Mouse (Mus musculus) midbrain, postnatal 0 days (tissue): ENCODE measurements around the gene Tet1. TPM values are rescaled to one million over a fixed set of nuclear protein-coding genes. Genes with fewer than 3 reads are reported as not detected.

Source experiments
- ATAC-seq: fragments of 200-750 bp; cut with Nextera tagmentation; 2 replicates; pipeline ENCODE4 v1.8.0; 2017; ENCODE audit warnings: moderate number of reproducible peaks, mild to moderate bottlenecking, moderate TSS enrichment, moderate library complexity; ENCODE audit not compliant: low FRiP score
- DNase-seq: peaks from one replicate; pipeline ENCODE4 v3.0.0-alpha.2; 2015; ENCODE audit warnings: low spot score
- H3K27ac ChIP-seq: fragments of 300-500 bp; sonication (generic); 2 replicates; pipeline ENCODE4 v1.5.1; 2014; ENCODE audit warnings: low read depth, mild to moderate bottlenecking, low read length, mixed read lengths
- H3K27me3 ChIP-seq: fragments of 300-500 bp; sonication (generic); 2 replicates; pipeline ENCODE4 v1.6.1; 2014; ENCODE audit warnings: low read length, control low read depth, mixed read lengths; ENCODE audit not compliant: insufficient read depth
- H3K36me3 ChIP-seq: fragments of 300-500 bp; sonication (generic); 2 replicates; pipeline ENCODE4 v1.6.1; 2014; ENCODE audit warnings: low read length, control low read depth, mixed read lengths; ENCODE audit not compliant: insufficient read depth
- H3K4me1 ChIP-seq: fragments of 300-500 bp; sonication (generic); 2 replicates; pipeline ENCODE4 v1.6.1; 2014; ENCODE audit warnings: mild to moderate bottlenecking, control low read depth, antibody characterized with exemption, low read length, mixed read lengths; ENCODE audit not compliant: insufficient read depth
- H3K4me2 ChIP-seq: fragments of 300-500 bp; sonication (generic); 2 replicates; pipeline ENCODE4 v1.6.1; 2014; ENCODE audit warnings: low read depth, mild to moderate bottlenecking, low read length, mixed read lengths; ENCODE audit not compliant: poor library complexity, severe bottlenecking
- H3K4me3 ChIP-seq: fragments of 300-500 bp; sonication (generic); 2 replicates; pipeline ENCODE4 v1.5.1; 2014; ENCODE audit warnings: low read depth, mild to moderate bottlenecking, low read length, moderate library complexity
- H3K9ac ChIP-seq: fragments of 300-500 bp; sonication (generic); replicated peaks from 2 replicates; pipeline ENCODE4 v1.6.1; 2014; ENCODE audit warnings: mild to moderate bottlenecking, low read length, moderate library complexity, mixed read lengths; ENCODE audit not compliant: poor library complexity, severe bottlenecking
- H3K9me3 ChIP-seq: fragments of 300-500 bp; sonication (generic); 2 replicates; pipeline ENCODE4 v1.6.1; 2016; ENCODE audit warnings: low read length, control low read depth
- CTCF ChIP-seq: IDR thresholded peaks from 2 replicates; pipeline ENCODE4 v1.5.1; 2016; ENCODE audit warnings: antibody characterized with exemption, mild to moderate bottlenecking
- WGBS: fragments of 180-500 bp; shearing (Covaris S2); extraction: QIAGEN DNeasy Blood & Tissue Kit; methylation state at CpG from one replicate; pipeline ENCODE4 v1.1.7; 2014; 5-methylcytosine and 5-hydroxymethylcytosine counted together
- polyA plus RNA-seq: library from polyadenylated mRNA; unstranded; fragments of >200 nt; fragmentation: Nextera tagmentation; extraction: Ambion mirVana; gene quantifications from 2 replicates; pipeline ENCODE4 v1.2.1, GENCODE M21; 2015
- total RNA-seq: library from RNA; depleted of rRNA; stranded (reverse); fragments of >200 nt; gene quantifications from 2 replicates; pipeline ENCODE4 v1.2.3, GENCODE M21; 2014

Gene Tet1
- total and polyA plus RNA-seq, 2 experiments from 2014 or later: 29.0 to 34.9 TPM

DNA sequence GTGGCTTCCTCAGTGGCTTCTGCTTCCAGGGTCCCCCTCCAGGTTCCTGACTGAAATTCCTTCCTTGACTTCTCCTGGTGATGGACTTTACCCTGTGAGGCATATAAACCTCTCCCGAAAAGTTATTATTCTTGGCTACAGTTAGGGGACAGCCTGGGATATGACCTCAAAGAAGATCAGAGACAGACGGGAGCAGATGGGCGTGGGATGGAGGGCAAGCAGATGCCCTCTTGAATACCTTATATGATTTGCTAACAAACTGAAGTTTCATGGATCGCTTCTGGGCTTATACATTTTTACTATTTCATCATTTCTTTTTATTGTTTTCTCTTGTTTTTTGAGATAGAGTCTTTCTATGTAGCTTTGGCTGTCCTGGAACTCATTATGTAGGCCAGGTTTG, 33.2 kb downstream of the Tet1 start:
- DNase-seq (no peak), ATAC-seq (no peak)
- H3K4me3 ChIP-seq: no peak overlapping the region
- no peaks in the 10 kb centered on the region for H3K36me3 ChIP-seq
- no peaks in the 10 kb centered on the region for H3K9me3 ChIP-seq
- no peak overlapping the region for H3K4me2 ChIP-seq
- H3K4me1 ChIP-seq: no peaks in the 10 kb centered on the region
- no peak overlapping the region for H3K27ac ChIP-seq
- no peak for TF ChIP-seq CTCF
- 88% methylated on average over 4 of the region's 4 CpGs for WGBS
- H3K27me3 ChIP-seq: no peaks in the 10 kb centered on the region
- H3K9ac ChIP-seq: no peak overlapping the region

DNA sequence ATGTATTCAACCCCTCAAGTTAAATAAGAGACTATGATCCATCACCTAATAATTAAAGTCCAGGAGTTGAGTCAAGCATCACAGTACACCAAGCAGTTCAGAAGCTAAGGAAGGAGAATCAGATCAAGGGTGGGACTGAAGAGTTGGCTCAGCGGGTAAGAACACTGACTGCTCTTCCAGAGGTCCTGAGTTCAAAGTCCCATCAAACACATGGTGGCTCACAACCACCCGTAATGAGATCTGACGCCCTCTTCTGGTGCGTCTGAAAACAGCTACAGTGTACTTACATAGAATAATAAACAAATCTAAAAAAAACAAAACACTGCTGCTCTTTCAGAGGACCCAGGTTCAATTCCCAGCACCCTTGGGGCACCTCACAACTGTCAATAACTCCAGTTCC, 34.0 kb downstream of the Tet1 start:
- Histone ChIP-seq H3K9ac (no peak overlapping the region), H3K27me3 (no peaks in the 10 kb centered on the region), H3K4me1 (no peaks in the 10 kb centered on the region), H3K4me2 (no peak overlapping the region), H3K27ac (no peak overlapping the region), H3K36me3 (no peaks in the 10 kb centered on the region), H3K9me3 (no peaks in the 10 kb centered on the region), H3K4me3 (no peak overlapping the region)
- ATAC-seq (no peak), DNase-seq (no peak)
- 81% methylated on average over 4 of the region's 4 CpGs for WGBS
- no peak for TF ChIP-seq CTCF

DNA sequence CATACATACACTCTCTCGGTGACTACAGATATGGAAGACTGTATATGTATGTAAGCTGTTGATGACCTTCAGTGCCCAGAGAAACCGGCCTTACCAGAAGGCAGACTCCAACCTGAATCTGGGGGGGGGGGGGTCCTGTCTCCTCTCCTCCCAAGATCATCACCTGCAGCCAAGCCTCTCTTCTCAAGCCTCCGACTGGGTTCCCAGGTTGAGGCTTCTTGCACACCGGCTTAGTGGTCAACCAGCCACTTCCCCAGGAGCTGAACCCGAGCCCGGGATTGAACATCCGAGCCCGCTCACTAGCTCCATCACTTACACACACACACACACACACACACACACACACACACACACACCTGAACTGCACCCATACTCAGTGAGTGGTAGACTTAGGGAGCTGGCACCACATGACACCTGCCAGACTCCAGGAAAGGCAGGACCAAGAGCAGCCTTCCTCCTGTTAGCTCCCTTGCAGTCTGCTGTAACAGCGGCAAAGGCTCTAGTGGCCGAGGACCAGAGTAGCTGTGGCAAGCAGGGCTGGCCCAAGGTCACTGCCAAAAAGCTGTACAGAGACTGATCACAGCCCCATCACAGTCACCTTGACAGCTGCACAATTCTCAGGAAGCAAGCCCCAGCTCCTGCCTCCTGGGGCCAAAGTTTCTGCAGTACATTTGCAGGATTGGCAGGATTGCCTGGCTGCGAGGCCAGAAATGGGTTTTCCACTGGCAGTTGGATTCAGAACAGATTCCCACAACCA, 42.6 kb downstream of the Tet1 start:
- DNase-seq (peak; percentile 70), ATAC-seq (peak; percentile 57)
- no peaks in the 10 kb centered on the region for H3K36me3 ChIP-seq
- 13% methylated on average over 10 of the region's 11 CpGs for WGBS
- H3K4me2 ChIP-seq: peak overlapping the region; percentile 85
- H3K27me3 ChIP-seq: no peaks in the 10 kb centered on the region
- peak overlapping the region; percentile 57 for H3K4me3 ChIP-seq
- peak overlapping the region; percentile 99 for H3K27ac ChIP-seq
- TF ChIP-seq CTCF: 0 out of 2 replicates have a peak, but pooled peaks have one; percentile 13
- peak overlapping the region; percentile 91 for H3K9ac ChIP-seq
- peaks cover 8% of the 10 kb centered on the region; the same call in 1 of the 2 replicates for H3K4me1 ChIP-seq
- no peaks in the 10 kb centered on the region for H3K9me3 ChIP-seq

DNA sequence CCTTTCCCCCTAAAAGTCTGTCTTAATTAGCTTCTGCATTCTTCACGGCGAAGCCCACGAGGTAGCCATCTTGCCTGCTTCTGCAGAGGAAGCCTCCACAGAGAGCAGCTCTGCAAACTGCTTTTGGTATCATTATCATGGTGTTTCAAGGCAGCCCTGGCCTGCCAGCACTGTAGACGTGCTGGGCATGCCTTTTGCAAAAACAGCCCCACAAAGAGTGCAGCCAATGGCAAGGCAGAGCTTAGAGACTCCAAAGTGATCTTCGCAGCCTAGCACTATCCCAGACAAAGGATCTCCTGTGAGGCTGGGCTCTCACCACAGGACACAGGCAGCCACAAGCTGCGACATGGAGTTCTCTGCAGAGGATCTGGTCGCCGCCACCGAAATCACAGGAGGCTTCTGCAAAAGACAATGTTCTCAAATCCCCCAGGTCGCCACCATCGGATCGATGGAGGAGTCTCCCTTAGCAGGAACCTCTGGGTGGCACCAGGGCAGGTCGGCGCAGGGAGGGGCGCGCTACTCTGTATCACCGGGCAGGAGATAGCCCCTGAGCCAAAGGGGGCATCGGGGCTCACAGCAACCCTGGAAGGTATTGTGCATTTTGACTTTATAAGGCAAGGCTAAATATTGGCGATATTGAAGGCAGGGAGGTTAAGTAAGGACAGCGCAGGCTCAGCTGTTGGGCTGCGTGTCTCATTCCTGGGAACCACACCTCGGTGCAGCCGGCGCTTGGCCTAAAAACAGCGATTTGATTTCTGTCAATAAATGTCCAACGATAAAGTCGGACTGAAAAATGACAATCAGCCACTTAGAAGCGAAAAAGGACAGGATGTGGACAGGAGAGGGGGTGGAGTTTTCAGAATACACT, 43.4 kb downstream of the Tet1 start:
- Histone ChIP-seq H3K27ac (peak overlapping the region; percentile 99), H3K4me3 (peak overlapping the region; percentile 57), H3K4me1 (peaks cover 8% of the 10 kb centered on the region; the same call in 1 of the 2 replicates), H3K9ac (peak overlapping the region; percentile 91), H3K4me2 (peak overlapping the region; percentile 85), H3K27me3 (no peaks in the 10 kb centered on the region), H3K36me3 (no peaks in the 10 kb centered on the region), H3K9me3 (no peaks in the 10 kb centered on the region)
- under 1% methylated on average over 28 of the region's 28 CpGs for WGBS
- TF ChIP-seq CTCF: 0 out of 2 replicates have a peak, but pooled peaks have one; percentile 3
- peak; percentile 95 for ATAC-seq
- DNase-seq: peak; percentile 97

DNA sequence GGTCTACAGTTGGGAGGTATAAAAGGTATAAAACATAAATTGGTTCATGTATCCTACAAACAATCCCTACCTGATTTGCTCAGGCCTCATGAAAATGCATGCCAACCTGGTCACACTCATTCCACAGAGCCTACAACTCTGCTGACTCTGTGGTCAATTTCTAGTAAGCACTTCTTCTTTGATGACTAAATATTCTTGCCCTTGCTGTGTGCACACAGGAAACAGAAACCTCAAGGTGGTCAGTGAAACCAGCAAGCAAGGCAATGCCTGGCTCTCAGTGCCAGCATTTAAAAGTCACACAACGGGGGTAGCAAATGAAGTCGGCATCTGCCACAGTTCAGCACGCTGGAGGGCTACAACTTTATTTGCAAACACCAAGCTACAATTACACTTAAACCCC, 45.2 kb downstream of the Tet1 start:
- WGBS: 37% methylated on average over 3 of the region's 3 CpGs
- Histone ChIP-seq H3K4me1 (peaks cover 12% of the 10 kb centered on the region; the same call in 1 of the 2 replicates), H3K9me3 (no peaks in the 10 kb centered on the region), H3K36me3 (no peaks in the 10 kb centered on the region), H3K27ac (peak overlapping the region; percentile 47; the same call in 1 of the 2 replicates), H3K9ac (peak overlapping the region; percentile 51; the same call in 1 of the 2 replicates), H3K4me3 (peak overlapping the region; percentile 57), H3K27me3 (no peaks in the 10 kb centered on the region), H3K4me2 (peak overlapping the region; percentile 85)
- TF ChIP-seq CTCF: no peak
- no peak for DNase-seq
- no peak for ATAC-seq
